Mouse (Mus musculus): ENCODE measurements around the gene Kras.

The Kras gene

GRCm38 (mm10) chr6:145247886-145248285 lies 2.2 kb downstream of the Kras start:
- DNase-seq = no peak

GRCm38 (mm10) chr6:145246841-145247240 lies 3.2 kb downstream of the Kras start:
- no peak for DNase-seq

DNA sequence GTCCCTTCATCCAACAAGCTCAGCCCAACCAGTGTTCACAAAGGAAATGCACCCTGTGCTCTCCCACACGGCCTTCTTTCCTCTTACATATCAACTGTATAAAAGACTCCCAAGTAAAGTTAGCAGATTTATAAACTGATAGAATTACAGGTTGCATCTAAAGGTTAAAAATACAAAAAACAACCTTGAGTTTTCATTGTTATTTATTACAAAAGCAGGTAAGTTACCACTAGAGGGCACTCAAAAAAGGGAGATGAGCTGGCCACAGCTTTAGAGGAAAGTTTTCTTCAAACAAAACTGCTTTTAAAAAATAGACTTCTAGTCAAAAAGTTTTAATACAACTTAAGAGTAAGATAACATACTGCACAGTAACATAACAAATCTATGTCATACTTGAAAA lies 7.5 kb downstream of the Kras start:
- DNase-seq = peak; percentile 50

GRCm38 (mm10) chr6:145240285-145240684 lies 9.8 kb downstream of the Kras start:
- DNase-seq = no peak

GRCm38 (mm10) chr6:145237148-145237547 lies 12.9 kb downstream of the Kras start:
- DNase-seq = no peak

DNA sequence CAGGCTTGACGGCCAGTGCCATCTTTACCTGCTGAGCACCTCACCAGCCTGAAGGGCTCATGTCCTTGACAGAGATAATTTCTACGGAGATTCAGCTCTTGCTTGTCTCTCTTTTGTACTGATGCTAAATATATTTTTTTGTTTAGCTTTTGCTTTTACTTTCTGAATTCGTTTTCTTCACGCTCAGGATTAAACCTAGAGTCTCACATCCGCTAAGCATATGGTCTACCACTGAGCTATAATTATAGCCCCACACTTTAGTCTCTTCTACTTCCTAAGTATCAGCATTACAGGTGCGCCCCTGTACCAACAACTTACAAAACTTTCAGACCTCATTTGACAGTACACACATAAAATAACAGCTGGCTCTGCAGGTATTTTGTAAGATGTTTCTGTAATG lies 14.7 kb downstream of the Kras start:
- DNase-seq = no peak

DNA sequence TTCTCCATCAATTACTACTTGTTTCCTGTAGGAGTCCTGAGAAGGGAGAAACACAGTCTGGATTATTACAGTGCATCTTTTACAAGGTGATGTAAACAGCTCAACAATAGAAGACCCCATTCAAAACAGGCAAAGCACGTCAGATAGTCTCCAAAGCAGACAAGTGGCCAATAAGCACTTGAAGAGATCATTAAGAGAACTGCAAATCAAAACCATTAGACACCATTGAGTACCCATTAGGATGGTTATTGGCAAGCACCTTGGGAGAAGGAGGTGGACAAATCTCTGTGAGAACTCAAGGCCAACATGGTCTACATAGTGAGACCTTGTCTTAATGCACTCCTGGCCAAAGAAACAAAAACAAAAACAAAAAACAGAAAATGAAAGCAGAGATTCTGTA lies 15.6 kb downstream of the Kras start:
- no peak for DNase-seq

DNA sequence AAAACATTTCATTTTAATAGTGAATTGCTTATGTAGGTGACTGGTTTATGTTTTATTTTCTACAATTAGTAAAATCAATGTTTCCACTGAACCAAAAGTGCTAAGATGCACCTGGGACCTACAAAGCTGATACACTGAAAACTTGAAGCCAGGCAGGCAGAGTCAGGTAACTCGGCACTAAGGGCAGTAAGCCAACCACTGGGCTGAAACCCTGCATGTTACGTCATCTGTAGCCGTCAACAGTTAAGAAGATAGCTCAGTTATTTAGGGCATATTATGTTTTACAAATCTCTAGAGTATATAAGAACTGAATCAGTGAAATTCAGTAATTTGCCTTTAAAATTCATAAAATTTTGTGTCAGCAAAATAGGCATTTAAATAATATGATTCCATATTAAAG lies 23.7 kb downstream of the Kras start:
- peak; percentile 23 for DNase-seq

DNA sequence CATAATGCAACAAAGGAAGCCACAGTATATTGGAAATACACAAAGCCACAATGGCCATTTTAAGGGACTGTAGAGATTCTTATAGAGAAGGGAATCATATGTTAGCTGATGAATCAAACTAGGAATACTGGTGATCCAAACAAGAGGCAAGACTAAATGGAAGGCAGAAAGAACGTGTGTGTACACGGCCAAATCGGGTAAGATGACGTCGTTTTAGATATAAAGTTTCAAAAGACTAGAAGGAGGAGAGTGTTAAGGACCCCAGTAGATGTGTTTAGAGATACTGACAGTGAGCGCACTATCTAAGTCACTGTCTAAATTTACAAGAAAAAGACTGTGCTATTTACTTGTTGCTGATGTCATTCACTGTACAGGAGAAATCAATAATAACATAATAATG lies 25.8 kb downstream of the Kras start:
- no peak for DNase-seq

- no peak for DNase-seq
These were observed 34.2 kb downstream of the Kras start for GRCm38 (mm10) chr6:145215826-145216225.

DNA sequence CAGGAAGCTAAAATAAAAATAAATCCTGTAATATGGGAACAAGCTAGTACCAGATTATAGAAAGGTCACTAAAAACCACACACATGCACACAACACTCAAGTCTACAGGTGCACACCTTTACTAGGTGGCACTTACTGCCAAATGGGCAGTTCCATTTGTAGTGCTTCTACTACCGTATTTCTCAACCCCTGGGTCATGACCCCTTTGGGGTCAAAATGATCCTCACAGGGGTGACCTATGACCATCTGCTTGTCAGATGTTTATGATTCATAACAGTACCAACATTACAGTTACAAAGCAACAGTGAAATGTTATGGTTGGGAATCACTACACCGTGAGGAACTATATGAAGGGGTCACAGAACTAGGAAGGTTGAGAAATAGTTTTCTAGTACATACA lies 36.1 kb downstream of the Kras start:
- no peak for DNase-seq

- DNase-seq = no peak
These were observed 38.4 kb downstream of the Kras start for GRCm38 (mm10) chr6:145211376-145212305.

- peak; percentile 100 for DNase-seq
These were observed 39.2 kb downstream of the Kras start, which contains the start of the genes Casc1 and Etfrf1 for GRCm38 (mm10) chr6:145210816-145211338. Casc1 (minus strand) TSS chr6:145211005. Etfrf1 (plus strand) TSS chr6:145211134.

DNA sequence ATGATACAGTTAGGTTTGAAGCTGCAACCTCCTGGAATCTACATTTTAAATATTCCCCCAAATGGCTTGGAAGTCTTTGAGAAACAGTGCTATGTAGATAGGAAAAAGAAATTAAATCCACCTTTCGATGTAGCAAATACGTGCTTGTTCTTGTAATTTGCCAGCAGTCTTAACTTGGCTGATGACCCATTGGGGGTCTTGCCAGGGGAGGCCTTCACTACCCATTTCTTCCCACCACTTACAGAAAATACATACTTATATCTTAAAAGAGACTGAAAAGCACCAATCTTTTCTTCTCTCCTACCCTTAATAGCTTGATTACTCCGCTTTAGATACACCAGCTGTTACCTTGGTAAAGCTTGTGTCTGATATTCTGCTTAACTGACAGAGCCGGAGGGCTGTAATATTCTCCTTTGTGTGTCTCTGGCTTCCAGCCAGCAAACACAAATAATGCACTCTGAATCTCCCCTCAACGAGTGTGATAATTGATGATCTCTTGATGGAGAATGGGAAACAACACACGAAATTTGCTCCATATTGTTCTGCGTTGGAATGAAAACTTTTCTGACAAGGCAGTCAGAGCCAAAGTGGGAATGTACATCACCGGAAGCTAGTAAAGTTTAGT lies 39.9 kb downstream of the Kras start:
- DNase-seq = no peak

- DNase-seq = no peak
These were observed 44.9 kb downstream of the Kras start for GRCm38 (mm10) chr6:145205142-145205541.

DNA sequence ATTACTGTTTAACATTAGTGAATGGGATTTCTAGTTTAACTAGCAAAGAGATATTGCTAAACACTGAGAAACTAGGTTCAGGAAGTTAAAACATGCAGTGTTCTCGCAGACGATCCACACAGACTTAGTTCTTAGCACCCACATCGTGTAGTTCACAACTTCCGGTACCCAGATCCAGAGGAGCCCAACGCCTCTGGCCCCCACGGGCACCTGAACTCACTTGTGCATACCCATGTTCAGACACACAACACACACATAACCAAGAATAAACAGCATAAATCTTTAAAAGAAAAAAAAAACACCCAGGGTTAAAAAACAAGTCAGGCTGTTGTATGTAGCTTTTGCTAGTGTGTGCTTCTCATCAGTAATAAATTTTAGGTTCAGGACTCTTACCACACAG lies 45.6 kb downstream of the Kras start:
- no peak for DNase-seq

- DNase-seq = no peak
These were observed 47.5 kb downstream of the Kras start for GRCm38 (mm10) chr6:145202432-145203125.

DNA sequence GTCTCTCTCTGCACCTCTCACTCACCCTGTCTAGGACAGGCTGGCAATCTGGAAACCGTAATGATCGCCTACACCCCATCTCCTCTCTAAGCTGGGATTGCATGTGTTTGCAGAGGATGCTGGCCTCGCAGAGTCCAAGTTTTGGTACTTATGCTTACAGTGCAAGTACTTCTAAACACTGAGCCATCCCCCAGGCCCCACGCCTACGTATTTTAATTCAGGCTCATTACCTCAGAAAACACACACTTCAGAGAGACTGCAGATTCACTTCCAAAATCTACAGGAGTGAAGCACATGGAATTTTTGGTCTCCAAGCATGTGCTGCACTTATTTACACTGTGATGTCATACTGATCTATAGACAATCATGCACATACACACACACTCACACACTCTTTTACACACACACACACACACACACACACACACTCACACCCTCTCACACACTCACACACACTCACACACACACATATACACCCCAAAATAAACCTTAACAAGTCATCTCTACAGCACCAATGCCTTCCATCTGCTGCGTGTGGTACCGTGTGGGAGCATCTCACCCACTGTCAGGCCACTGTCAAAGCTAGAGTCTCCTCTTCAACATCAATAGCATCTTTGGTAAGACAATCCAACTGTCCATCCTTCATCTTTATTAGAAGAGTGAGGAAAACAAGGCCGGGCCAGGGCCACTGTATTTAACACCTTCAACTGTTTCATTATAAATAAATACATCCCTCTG lies 51.9 kb downstream of the Kras start:
- DNase-seq = no peak

- DNase-seq = no peak
These were observed 56.6 kb downstream of the Kras start for GRCm38 (mm10) chr6:145193446-145193845.

- DNase-seq = no peak
These were observed 57.0 kb downstream of the Kras start for GRCm38 (mm10) chr6:145193038-145193437.

- DNase-seq = peak; percentile 38
These were observed 62.6 kb downstream of the Kras start for GRCm38 (mm10) chr6:145187093-145188088.
